Mouse (Mus musculus): Measurements from ENCODE around the gene Mlkl. TPM values are rescaled to one million over a fixed set of nuclear protein-coding genes. Genes with fewer than 3 reads are reported as not detected.
A peak's percentile ranks its signal among the peaks of the same experiment; 100 is the strongest.

Gene Mlkl
- polyA plus RNA-seq, 1 experiment from 2014 or later = 0.45 TPM

GRCm38 (mm10) chr8:111359936-111360335 is 22.0 kb upstream of the Mlkl start:
- Histone ChIP-seq H3K36me3 (ENCODE audit: control insufficient read depth, insufficient read depth, low read length) (no peaks in the 10 kb centered on the region), H3K4me1 (ENCODE audit: control insufficient read depth, insufficient read depth, low read length) (no peaks in the 10 kb centered on the region), H3K27me3 (ENCODE audit: control insufficient read depth, insufficient read depth, low read length) (no peaks in the 10 kb centered on the region), H3K27ac (ENCODE audit: low read depth, low read length) (no peak overlapping the region), H3K4me2 (no peak overlapping the region), H3K4me3 (ENCODE audit: low read depth, low read length) (no peak overlapping the region), H3K9ac (ENCODE audit: low read length) (no peak overlapping the region), H3K9me3 (ENCODE audit: control insufficient read depth, low read length) (no peaks in the 10 kb centered on the region)
- DNase-seq (ENCODE audit: low spot score, missing footprints) = no peak
- WGBS = 74% methylated on average over 5 of the region's 5 CpGs
- ATAC-seq (ENCODE audit: low FRiP score) = no peak

GRCm38 (mm10) chr8:111358905-111359304 is 20.9 kb upstream of the Mlkl start:
- H3K4me3 ChIP-seq (ENCODE audit: low read depth, low read length) = no peak overlapping the region
- ATAC-seq (ENCODE audit: low FRiP score) (no peak), DNase-seq (ENCODE audit: low spot score, missing footprints) (no peak)
- no peaks in the 10 kb centered on the region for H3K4me1 ChIP-seq (ENCODE audit: control insufficient read depth, insufficient read depth, low read length)
- no peak overlapping the region for H3K27ac ChIP-seq (ENCODE audit: low read depth, low read length)
- H3K9me3 ChIP-seq (ENCODE audit: control insufficient read depth, low read length) = no peaks in the 10 kb centered on the region
- no peaks in the 10 kb centered on the region for H3K36me3 ChIP-seq (ENCODE audit: control insufficient read depth, insufficient read depth, low read length)
- no peak overlapping the region for H3K4me2 ChIP-seq
- no peaks in the 10 kb centered on the region for H3K27me3 ChIP-seq (ENCODE audit: control insufficient read depth, insufficient read depth, low read length)
- 52% methylated on average over 1 of the region's 1 CpGs for WGBS
- H3K9ac ChIP-seq (ENCODE audit: low read length) = no peak overlapping the region

- Histone ChIP-seq H3K27me3 (ENCODE audit: control insufficient read depth, insufficient read depth, low read length) (no peaks in the 10 kb centered on the region), H3K4me2 (no peak overlapping the region), H3K9ac (ENCODE audit: low read length) (no peak overlapping the region), H3K9me3 (ENCODE audit: control insufficient read depth, low read length) (no peaks in the 10 kb centered on the region), H3K36me3 (ENCODE audit: control insufficient read depth, insufficient read depth, low read length) (no peaks in the 10 kb centered on the region), H3K27ac (ENCODE audit: low read depth, low read length) (no peak overlapping the region), H3K4me1 (ENCODE audit: control insufficient read depth, insufficient read depth, low read length) (no peaks in the 10 kb centered on the region), H3K4me3 (ENCODE audit: low read depth, low read length) (no peak overlapping the region)
- 89% methylated on average over 4 of the region's 4 CpGs for WGBS
- ATAC-seq (ENCODE audit: low FRiP score) (no peak), DNase-seq (ENCODE audit: low spot score, missing footprints) (no peak)
Measured at GRCm38 (mm10) chr8:111357433-111357832, 19.5 kb upstream of the Mlkl start.

GRCm38 (mm10) chr8:111353497-111353896 is 15.5 kb upstream of the Mlkl start:
- WGBS = 86% methylated on average over 9 of the region's 9 CpGs
- no peak overlapping the region for H3K4me2 ChIP-seq
- H3K27ac ChIP-seq (ENCODE audit: low read depth, low read length) = no peak overlapping the region
- H3K4me1 ChIP-seq (ENCODE audit: control insufficient read depth, insufficient read depth, low read length) = no peaks in the 10 kb centered on the region
- ATAC-seq (ENCODE audit: low FRiP score) (no peak), DNase-seq (ENCODE audit: low spot score, missing footprints) (no peak)
- H3K4me3 ChIP-seq (ENCODE audit: low read depth, low read length) = no peak overlapping the region
- H3K27me3 ChIP-seq (ENCODE audit: control insufficient read depth, insufficient read depth, low read length) = no peaks in the 10 kb centered on the region
- H3K36me3 ChIP-seq (ENCODE audit: control insufficient read depth, insufficient read depth, low read length) = no peaks in the 10 kb centered on the region
- no peaks in the 10 kb centered on the region for H3K9me3 ChIP-seq (ENCODE audit: control insufficient read depth, low read length)
- no peak overlapping the region for H3K9ac ChIP-seq (ENCODE audit: low read length)

- Histone ChIP-seq H3K9me3 (ENCODE audit: control insufficient read depth, low read length) (no peaks in the 10 kb centered on the region), H3K4me3 (ENCODE audit: low read depth, low read length) (no peak overlapping the region), H3K4me1 (ENCODE audit: control insufficient read depth, insufficient read depth, low read length) (no peaks in the 10 kb centered on the region), H3K27ac (ENCODE audit: low read depth, low read length) (no peak overlapping the region), H3K36me3 (ENCODE audit: control insufficient read depth, insufficient read depth, low read length) (no peaks in the 10 kb centered on the region), H3K9ac (ENCODE audit: low read length) (no peak overlapping the region), H3K4me2 (no peak overlapping the region), H3K27me3 (ENCODE audit: control insufficient read depth, insufficient read depth, low read length) (no peaks in the 10 kb centered on the region)
- DNase-seq (ENCODE audit: low spot score, missing footprints) (no peak), ATAC-seq (ENCODE audit: low FRiP score) (no peak)
- 90% methylated on average over 5 of the region's 5 CpGs for WGBS
Measured at GRCm38 (mm10) chr8:111352289-111352688, 14.3 kb upstream of the Mlkl start.

GRCm38 (mm10) chr8:111350577-111350976 is 12.6 kb upstream of the Mlkl start:
- Histone ChIP-seq H3K4me1 (ENCODE audit: control insufficient read depth, insufficient read depth, low read length) (no peaks in the 10 kb centered on the region), H3K27me3 (ENCODE audit: control insufficient read depth, insufficient read depth, low read length) (no peaks in the 10 kb centered on the region), H3K36me3 (ENCODE audit: control insufficient read depth, insufficient read depth, low read length) (no peaks in the 10 kb centered on the region), H3K4me2 (no peak overlapping the region), H3K4me3 (ENCODE audit: low read depth, low read length) (no peak overlapping the region), H3K9ac (ENCODE audit: low read length) (no peak overlapping the region), H3K9me3 (ENCODE audit: control insufficient read depth, low read length) (no peaks in the 10 kb centered on the region), H3K27ac (ENCODE audit: low read depth, low read length) (no peak overlapping the region)
- no peak for DNase-seq (ENCODE audit: low spot score, missing footprints)
- 84% methylated on average over 6 of the region's 6 CpGs for WGBS
- no peak for ATAC-seq (ENCODE audit: low FRiP score)

GRCm38 (mm10) chr8:111343225-111343624 is 5.2 kb upstream of the Mlkl start:
- no peak overlapping the region for H3K4me3 ChIP-seq (ENCODE audit: low read depth, low read length)
- no peaks in the 10 kb centered on the region for H3K36me3 ChIP-seq (ENCODE audit: control insufficient read depth, insufficient read depth, low read length)
- H3K27ac ChIP-seq (ENCODE audit: low read depth, low read length) = no peak overlapping the region
- no peak overlapping the region for H3K9ac ChIP-seq (ENCODE audit: low read length)
- no peaks in the 10 kb centered on the region for H3K4me1 ChIP-seq (ENCODE audit: control insufficient read depth, insufficient read depth, low read length)
- H3K4me2 ChIP-seq = no peak overlapping the region
- no peaks in the 10 kb centered on the region for H3K9me3 ChIP-seq (ENCODE audit: control insufficient read depth, low read length)
- ATAC-seq (ENCODE audit: low FRiP score) = no peak
- DNase-seq (ENCODE audit: low spot score, missing footprints) = peak; percentile 91
- H3K27me3 ChIP-seq (ENCODE audit: control insufficient read depth, insufficient read depth, low read length) = peaks cover 3% of the 10 kb centered on the region; the same call in 1 of the 2 replicates
- WGBS = 20% methylated on average over 5 of the region's 5 CpGs

GRCm38 (mm10) chr8:111340186-111340585 is 2.2 kb upstream of the Mlkl start:
- Histone ChIP-seq H3K27ac (ENCODE audit: low read depth, low read length) (no peak overlapping the region), H3K9me3 (ENCODE audit: control insufficient read depth, low read length) (no peaks in the 10 kb centered on the region), H3K4me2 (no peak overlapping the region), H3K4me1 (ENCODE audit: control insufficient read depth, insufficient read depth, low read length) (peaks cover 3% of the 10 kb centered on the region; the same call in 1 of the 2 replicates), H3K9ac (ENCODE audit: low read length) (no peak overlapping the region), H3K27me3 (ENCODE audit: control insufficient read depth, insufficient read depth, low read length) (peaks cover 13% of the 10 kb centered on the region), H3K4me3 (ENCODE audit: low read depth, low read length) (no peak overlapping the region), H3K36me3 (ENCODE audit: control insufficient read depth, insufficient read depth, low read length) (no peaks in the 10 kb centered on the region)
- ATAC-seq (ENCODE audit: low FRiP score) = no peak
- DNase-seq (ENCODE audit: low spot score, missing footprints) = no peak
- WGBS = 75% methylated on average over 3 of the region's 3 CpGs

- 49% methylated on average over 12 of the region's 12 CpGs for WGBS
- no peak overlapping the region for H3K9ac ChIP-seq (ENCODE audit: low read length)
Measured at GRCm38 (mm10) chr8:111338370-111339208, 612 bp upstream of the Mlkl start.

More at GRCm38 (mm10) chr8:111338370-111339208, 612 bp upstream of the Mlkl start:
- Histone ChIP-seq H3K4me2 (peak overlapping the region; percentile 75), H3K4me3 (ENCODE audit: low read depth, low read length) (peak overlapping the region; percentile 37), H3K27ac (ENCODE audit: low read depth, low read length) (no peak overlapping the region), H3K36me3 (ENCODE audit: control insufficient read depth, insufficient read depth, low read length) (no peaks in the 10 kb centered on the region), H3K27me3 (ENCODE audit: control insufficient read depth, insufficient read depth, low read length) (peaks cover 13% of the 10 kb centered on the region), H3K9me3 (ENCODE audit: control insufficient read depth, low read length) (no peaks in the 10 kb centered on the region), H3K4me1 (ENCODE audit: control insufficient read depth, insufficient read depth, low read length) (peaks cover 3% of the 10 kb centered on the region; the same call in 1 of the 2 replicates)
- DNase-seq (ENCODE audit: low spot score, missing footprints) (no peak), ATAC-seq (ENCODE audit: low FRiP score) (no peak)

Measured in midbrain, embryonic 11.5 days (tissue).